Mouse (Mus musculus) forebrain, embryonic 15.5 days (tissue): Measurements from ENCODE around the gene Gm42417. TPM values are rescaled to one million over a fixed set of nuclear protein-coding genes. Genes with fewer than 3 reads are reported as not detected.

ENCODE experiments used
- ATAC-seq: fragments of 200-750 bp; cut with Nextera tagmentation; replicated peaks from 2 replicates; pipeline ENCODE4 v1.8.0; 2017; ENCODE audit warnings: mild to moderate bottlenecking, moderate TSS enrichment, moderate library complexity
- H3K27ac ChIP-seq: fragments of 300-500 bp; sonication (generic); replicated peaks from 2 replicates; pipeline ENCODE4 v1.5.1; 2015; ENCODE audit warnings: mild to moderate bottlenecking, inconsistent platforms
- H3K27me3 ChIP-seq: fragments of 300-500 bp; sonication (generic); 2 replicates; pipeline ENCODE4 v1.6.1; 2015; ENCODE audit warnings: inconsistent platforms
- H3K36me3 ChIP-seq: fragments of 300-500 bp; sonication (generic); 2 replicates; pipeline ENCODE4 v1.6.1; 2015; ENCODE audit warnings: mild to moderate bottlenecking, inconsistent platforms
- H3K4me1 ChIP-seq: fragments of 300-500 bp; sonication (generic); 2 replicates; pipeline ENCODE4 v1.6.1; 2015; ENCODE audit warnings: inconsistent platforms
- H3K4me2 ChIP-seq: fragments of 300-500 bp; sonication (generic); replicated peaks from 2 replicates; pipeline ENCODE4 v1.6.1; 2015; ENCODE audit warnings: mild to moderate bottlenecking, inconsistent platforms
- H3K4me3 ChIP-seq: fragments of 300-500 bp; sonication (generic); 2 replicates; pipeline ENCODE4 v1.5.1; 2015; ENCODE audit warnings: mild to moderate bottlenecking, inconsistent platforms
- H3K9ac ChIP-seq: fragments of 300-500 bp; sonication (generic); replicated peaks from 2 replicates; pipeline ENCODE4 v1.6.1; 2015; ENCODE audit warnings: mild to moderate bottlenecking, inconsistent platforms
- H3K9me3 ChIP-seq: fragments of 300-500 bp; sonication (generic); 2 replicates; pipeline ENCODE4 v1.6.1; 2016; ENCODE audit warnings: inconsistent platforms
- WGBS: fragments of 180-500 bp; shearing (Covaris S2); methylation state at CpG from one replicate; pipeline ENCODE4 v1.1.7; 2015; ENCODE audit warnings: mixed read lengths; 5-methylcytosine and 5-hydroxymethylcytosine counted together
- polyA plus RNA-seq: library from polyadenylated mRNA; unstranded; fragments of >200 nt; fragmentation: Nextera tagmentation; extraction: Ambion mirVana; gene quantifications from 2 replicates; pipeline ENCODE4 v1.2.1, GENCODE M21; 2015

The Gm42417 gene
- polyA plus RNA-seq, 1 experiment from 2014 or later: not detected

GRCm38 (mm10) chr1:36528351-36528750 lies 10.9 kb downstream of the Gm42417 start:
- peaks cover 39% of the 10 kb centered on the region for H3K4me1 ChIP-seq
- no peak overlapping the region for H3K4me2 ChIP-seq
- peak; percentile 70 for ATAC-seq
- peak overlapping the region; percentile 72 for H3K27ac ChIP-seq
- WGBS: 0% methylated on average over 1 of the region's 1 CpGs
- peaks cover 31% of the 10 kb centered on the region for H3K36me3 ChIP-seq
- no peaks in the 10 kb centered on the region for H3K27me3 ChIP-seq
- H3K9me3 ChIP-seq: no peaks in the 10 kb centered on the region
- no peak overlapping the region for H3K9ac ChIP-seq
- no peak overlapping the region for H3K4me3 ChIP-seq

DNA sequence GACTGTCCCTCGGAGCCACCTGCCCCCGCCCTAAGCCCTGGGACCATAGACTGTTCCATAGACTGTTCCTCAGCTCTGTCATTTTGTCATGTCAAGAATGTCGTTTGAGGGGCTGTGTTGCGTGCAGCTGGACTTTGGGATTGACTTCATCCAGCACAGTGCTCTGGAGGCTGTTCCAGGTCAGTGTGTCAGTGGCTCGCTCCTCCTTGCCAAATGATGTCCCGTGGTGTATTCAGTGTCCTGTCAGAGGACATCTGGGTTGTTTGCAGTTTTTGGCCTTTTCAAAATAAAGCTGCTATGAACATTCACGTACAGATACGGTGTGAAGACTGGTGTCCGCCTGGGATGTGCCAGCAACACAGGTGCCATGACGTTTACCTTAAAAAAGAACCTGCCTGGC lies 12.3 kb downstream of the Gm42417 start:
- H3K4me2 ChIP-seq: no peak overlapping the region
- H3K4me1 ChIP-seq: peaks cover 51% of the 10 kb centered on the region
- 85% methylated on average over 10 of the region's 10 CpGs for WGBS
- H3K27me3 ChIP-seq: no peaks in the 10 kb centered on the region
- peak overlapping the region; percentile 72; the same call in 1 of the 2 replicates for H3K27ac ChIP-seq
- H3K36me3 ChIP-seq: peaks cover 36% of the 10 kb centered on the region
- no peak overlapping the region for H3K9ac ChIP-seq
- no peak overlapping the region for H3K4me3 ChIP-seq
- ATAC-seq: no peak
- H3K9me3 ChIP-seq: no peaks in the 10 kb centered on the region

GRCm38 (mm10) chr1:36525774-36526173 lies 13.5 kb downstream of the Gm42417 start:
- 92% methylated on average over 12 of the region's 12 CpGs for WGBS
- ATAC-seq: no peak
- peaks cover 51% of the 10 kb centered on the region for H3K4me1 ChIP-seq
- no peaks in the 10 kb centered on the region for H3K27me3 ChIP-seq
- no peak overlapping the region for H3K4me2 ChIP-seq
- H3K36me3 ChIP-seq: peaks cover 48% of the 10 kb centered on the region
- H3K27ac ChIP-seq: no peak overlapping the region
- H3K9me3 ChIP-seq: no peaks in the 10 kb centered on the region
- no peak overlapping the region for H3K4me3 ChIP-seq
- no peak overlapping the region for H3K9ac ChIP-seq

DNA sequence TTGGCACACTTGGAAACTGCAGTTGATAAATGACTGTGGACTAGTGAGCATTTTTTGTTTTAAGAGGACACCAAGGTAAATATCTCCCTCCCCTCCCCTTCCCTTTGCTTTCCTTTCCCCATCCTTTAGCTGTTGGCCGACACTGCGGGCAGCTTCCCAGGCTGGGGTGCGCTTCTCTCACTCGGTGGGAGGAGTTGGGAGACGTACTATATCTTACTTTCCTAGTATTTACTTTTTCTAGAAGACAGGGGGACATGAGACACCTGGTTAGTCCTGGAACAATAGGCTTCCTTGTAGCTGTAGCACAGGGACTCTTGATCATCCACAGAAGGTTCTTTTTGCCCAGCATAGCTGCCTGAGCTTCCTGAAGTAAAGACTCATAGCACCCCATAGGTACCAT lies 15.2 kb downstream of the Gm42417 start:
- Histone ChIP-seq H3K4me2 (no peak overlapping the region), H3K36me3 (peaks cover 62% of the 10 kb centered on the region), H3K9me3 (no peaks in the 10 kb centered on the region), H3K9ac (no peak overlapping the region), H3K4me3 (no peak overlapping the region), H3K4me1 (peaks cover 41% of the 10 kb centered on the region), H3K27ac (peak overlapping the region; percentile 56), H3K27me3 (no peaks in the 10 kb centered on the region)
- no peak for ATAC-seq
- WGBS: 84% methylated on average over 5 of the region's 5 CpGs

- peak; percentile 68 for ATAC-seq
- Histone ChIP-seq H3K4me3 (no peak overlapping the region), H3K36me3 (peaks cover 66% of the 10 kb centered on the region), H3K9ac (no peak overlapping the region), H3K27ac (peak overlapping the region; percentile 56), H3K4me2 (no peak overlapping the region), H3K4me1 (peaks cover 37% of the 10 kb centered on the region), H3K9me3 (no peaks in the 10 kb centered on the region), H3K27me3 (no peaks in the 10 kb centered on the region)
- 34% methylated on average over 9 of the region's 9 CpGs for WGBS
These were observed 15.8 kb downstream of the Gm42417 start for GRCm38 (mm10) chr1:36523332-36524013.

DNA sequence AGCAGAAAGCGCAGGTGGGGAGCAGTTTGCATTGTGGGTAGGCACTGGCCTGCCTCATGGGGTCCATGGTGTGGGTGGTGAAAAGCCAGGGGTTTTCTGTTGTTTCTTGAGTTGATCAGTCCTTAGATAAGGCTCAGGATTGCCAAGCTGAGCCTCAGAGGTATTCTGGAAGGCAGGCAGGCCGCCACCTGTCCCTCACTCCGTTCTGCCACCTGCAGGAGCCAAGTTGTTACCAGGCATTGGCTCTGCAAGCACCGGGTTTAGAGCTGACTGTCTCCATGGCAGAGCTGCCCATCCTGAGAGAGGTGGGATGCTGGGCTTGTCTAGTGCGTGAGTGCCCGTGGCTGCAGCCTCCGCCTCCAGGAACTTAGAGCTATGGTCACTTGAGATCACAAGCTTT lies 17.0 kb downstream of the Gm42417 start:
- H3K36me3 ChIP-seq: peaks cover 62% of the 10 kb centered on the region
- no peak overlapping the region for H3K4me3 ChIP-seq
- peaks cover 32% of the 10 kb centered on the region for H3K4me1 ChIP-seq
- no peak overlapping the region for H3K9ac ChIP-seq
- H3K27me3 ChIP-seq: no peaks in the 10 kb centered on the region
- 92% methylated on average over 7 of the region's 7 CpGs for WGBS
- no peak overlapping the region for H3K4me2 ChIP-seq
- ATAC-seq: no peak
- H3K9me3 ChIP-seq: no peaks in the 10 kb centered on the region
- H3K27ac ChIP-seq: no peak overlapping the region

- WGBS: 91% methylated on average over 11 of the region's 11 CpGs
- no peak overlapping the region for H3K4me2 ChIP-seq
These were observed 19.6 kb downstream of the Gm42417 start for GRCm38 (mm10) chr1:36519626-36520025.

GRCm38 (mm10) chr1:36518259-36518658 lies 21.0 kb downstream of the Gm42417 start:
- Histone ChIP-seq H3K4me3 (no peak overlapping the region), H3K4me1 (peaks cover 43% of the 10 kb centered on the region), H3K27me3 (no peaks in the 10 kb centered on the region), H3K36me3 (peaks cover 35% of the 10 kb centered on the region), H3K9me3 (no peaks in the 10 kb centered on the region), H3K27ac (peak overlapping the region; percentile 1; the same call in 1 of the 2 replicates), H3K4me2 (no peak overlapping the region), H3K9ac (no peak overlapping the region)
- WGBS: 84% methylated on average over 3 of the region's 3 CpGs
- ATAC-seq: no peak

More at GRCm38 (mm10) chr1:36519626-36520025, 19.6 kb downstream of the Gm42417 start:
- Histone ChIP-seq H3K9ac (no peak overlapping the region), H3K36me3 (peaks cover 42% of the 10 kb centered on the region), H3K4me3 (no peak overlapping the region), H3K9me3 (no peaks in the 10 kb centered on the region), H3K4me1 (peaks cover 41% of the 10 kb centered on the region), H3K27ac (no peak overlapping the region), H3K27me3 (no peaks in the 10 kb centered on the region)
- ATAC-seq: no peak

GRCm38 (mm10) chr1:36513718-36514117 lies 25.5 kb downstream of the Gm42417 start:
- Histone ChIP-seq H3K27ac (peak overlapping the region; percentile 99), H3K4me3 (peak overlapping the region; percentile 90), H3K4me2 (peak overlapping the region; percentile 81), H3K9ac (0 out of 2 replicates have a peak overlapping the region, but pooled peaks have one; percentile 90), H3K4me1 (peaks cover 38% of the 10 kb centered on the region), H3K36me3 (0 out of 2 replicates have a peak, but pooled peaks cover 1% of the 10 kb centered on the region), H3K27me3 (no peaks in the 10 kb centered on the region), H3K9me3 (no peaks in the 10 kb centered on the region)
- ATAC-seq: no peak
- 24% methylated on average over 2 of the region's 2 CpGs for WGBS

DNA sequence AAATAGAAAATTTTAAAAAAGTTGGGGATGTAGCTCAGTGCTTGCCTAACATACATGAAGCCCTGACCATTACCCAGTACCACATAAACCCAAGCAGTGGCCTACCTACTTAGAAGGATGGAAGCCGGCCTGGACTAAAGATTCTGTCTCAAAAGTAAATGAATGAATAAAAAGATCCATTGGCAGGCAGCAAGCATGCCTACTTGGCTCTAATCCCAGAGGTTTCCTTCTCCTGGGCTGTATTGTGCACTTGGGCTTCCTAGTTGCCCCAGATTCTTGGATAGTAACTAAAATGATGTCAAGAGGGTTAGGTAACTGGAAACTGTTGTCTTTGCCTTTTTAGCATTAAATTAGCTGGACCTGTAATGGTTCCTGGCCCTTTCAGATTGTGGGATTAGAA lies 25.9 kb downstream of the Gm42417 start:
- Histone ChIP-seq H3K4me3 (peak overlapping the region; percentile 90), H3K27ac (peak overlapping the region; percentile 99), H3K4me2 (peak overlapping the region; percentile 81), H3K36me3 (no peaks in the 10 kb centered on the region), H3K27me3 (no peaks in the 10 kb centered on the region), H3K4me1 (peaks cover 38% of the 10 kb centered on the region), H3K9ac (peak overlapping the region; percentile 90), H3K9me3 (no peaks in the 10 kb centered on the region)
- ATAC-seq: no peak
- 2% methylated on average over 1 of the region's 1 CpGs for WGBS

GRCm38 (mm10) chr1:36512966-36513280 lies 26.3 kb downstream of the Gm42417 start:
- Histone ChIP-seq H3K4me2 (peak overlapping the region; percentile 81), H3K27me3 (no peaks in the 10 kb centered on the region), H3K9ac (peak overlapping the region; percentile 90), H3K4me3 (peak overlapping the region; percentile 90), H3K36me3 (no peaks in the 10 kb centered on the region), H3K27ac (peak overlapping the region; percentile 99), H3K4me1 (peaks cover 38% of the 10 kb centered on the region), H3K9me3 (no peaks in the 10 kb centered on the region)
- under 1% methylated on average over 16 of the region's 16 CpGs for WGBS
- no peak for ATAC-seq

DNA sequence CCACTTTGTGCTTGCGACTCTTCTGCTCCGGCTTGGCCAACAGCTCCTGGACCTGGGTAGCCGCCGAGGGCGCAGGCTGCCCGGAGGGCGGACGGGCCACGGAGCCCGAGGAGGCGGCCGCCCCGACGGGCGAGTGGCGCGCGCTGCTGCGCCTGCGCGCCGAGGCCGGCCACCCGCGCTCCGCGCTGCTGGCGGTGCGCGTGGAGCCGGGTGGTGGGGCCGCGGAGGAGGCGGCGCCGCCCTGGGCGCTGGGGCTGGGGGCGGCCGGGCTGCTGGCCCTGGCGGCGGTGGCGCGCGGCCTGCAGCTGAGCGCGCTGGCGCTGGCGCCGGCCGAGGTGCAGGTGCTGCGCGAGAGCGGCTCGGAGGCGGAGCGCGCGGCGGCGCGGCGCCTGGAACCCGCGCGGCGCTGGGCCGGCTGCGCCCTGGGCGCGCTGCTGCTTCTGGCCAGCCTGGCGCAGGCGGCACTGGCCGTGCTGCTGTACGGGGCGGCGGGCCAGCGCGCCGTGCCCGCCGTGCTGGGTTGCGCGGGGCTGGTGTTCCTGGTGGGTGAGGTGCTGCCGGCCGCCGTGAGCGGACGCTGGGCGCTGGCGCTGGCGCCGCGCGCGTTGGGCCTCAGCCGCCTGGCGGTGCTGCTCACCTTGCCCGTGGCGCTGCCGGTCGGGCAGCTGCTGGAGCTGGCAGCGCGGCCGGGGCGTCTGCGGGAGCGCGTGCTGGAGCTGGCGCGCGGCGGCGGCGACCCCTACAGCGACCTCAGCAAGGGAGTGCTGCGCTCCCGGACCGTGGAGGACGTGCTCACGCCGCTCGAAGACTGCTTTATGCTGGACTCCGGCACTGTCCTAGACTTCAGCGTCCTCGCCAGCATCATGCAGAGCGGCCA lies 26.9 kb downstream of the Gm42417 start:
- H3K4me2 ChIP-seq: peak overlapping the region; percentile 81
- H3K36me3 ChIP-seq: no peaks in the 10 kb centered on the region
- ATAC-seq: peak; percentile 70
- H3K4me1 ChIP-seq: peaks cover 32% of the 10 kb centered on the region
- H3K27ac ChIP-seq: peak overlapping the region; percentile 99
- peak overlapping the region; percentile 90 for H3K4me3 ChIP-seq
- no peaks in the 10 kb centered on the region for H3K9me3 ChIP-seq
- peak overlapping the region; percentile 90 for H3K9ac ChIP-seq
- WGBS: under 1% methylated on average over 116 of the region's 126 CpGs
- H3K27me3 ChIP-seq: no peaks in the 10 kb centered on the region
